Mouse (Mus musculus) myocyte (in vitro differentiated cells): ENCODE results near the gene Anxa11.

Experiments
- CEBPB ChIP-seq: IDR thresholded peaks from 2 replicates; pipeline ENCODE4 v1.6.1; 2011; ENCODE audit warnings: mild to moderate bottlenecking, moderate library complexity; ENCODE audit not compliant: poor library complexity, insufficient read depth, severe bottlenecking
- E2F4 ChIP-seq: IDR thresholded peaks from one replicate; pipeline ENCODE4 v1.6.1; 2011; ENCODE audit warnings: mild to moderate bottlenecking, control low read depth, moderate library complexity; ENCODE audit not compliant: insufficient read depth
- POLR2A ChIP-seq: IDR thresholded peaks from one replicate; pipeline ENCODE4 v1.6.1; 2011; ENCODE audit warnings: low read depth, mild to moderate bottlenecking, control low read depth, moderate library complexity; ENCODE audit not compliant: insufficient read length
- POLR2AphosphoS2 ChIP-seq: IDR thresholded peaks from one replicate; pipeline ENCODE4 v1.6.1; 2011; ENCODE audit warnings: low read depth, control low read depth; ENCODE audit not compliant: insufficient read length
- REST ChIP-seq: IDR thresholded peaks from one replicate; pipeline ENCODE4 v1.6.1; 2011; ENCODE audit warnings: mild to moderate bottlenecking, control low read depth, moderate library complexity; ENCODE audit not compliant: insufficient read depth, insufficient read length
- USF1 ChIP-seq: IDR thresholded peaks from one replicate; pipeline ENCODE4 v1.6.1; 2011; ENCODE audit warnings: low read depth, mild to moderate bottlenecking, control low read depth, moderate library complexity

- TF ChIP-seq POLR2A (peak; percentile 79), CEBPB (no peak), POLR2AphosphoS2 (peak; percentile 73), REST (no peak), E2F4 (no peak), USF1 (no peak)
Measured at GRCm38 (mm10) chr14:25841991-25842687, at the start of gene Anxa11.
